Mouse (Mus musculus): ENCODE results near the gene Elovl7. TPM values are rescaled to one million over a fixed set of nuclear protein-coding genes. Genes with fewer than 3 reads are reported as not detected.

Elovl7 gene
- 0.45 TPM for polyA plus RNA-seq (2017; shearing (Covaris generic))

DNA sequence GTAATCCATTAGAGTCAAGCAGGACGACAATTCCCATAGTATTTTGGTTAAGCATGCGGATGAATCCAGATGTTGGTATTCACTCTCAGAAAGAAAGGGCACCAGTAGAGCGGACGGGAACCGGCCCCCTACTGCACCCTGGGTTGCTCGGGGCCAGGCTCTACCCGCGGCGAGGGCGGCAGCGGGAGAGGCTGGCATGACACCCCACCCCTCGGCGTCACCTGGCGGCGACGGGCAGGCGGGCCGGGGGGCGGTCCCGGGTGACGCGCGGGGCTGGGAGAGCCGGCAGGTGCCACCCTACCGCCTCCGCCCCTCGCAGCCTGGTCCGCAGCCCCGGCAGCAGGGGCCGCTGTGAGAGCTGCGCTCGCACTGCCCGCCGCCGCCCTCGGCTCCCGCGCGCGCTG is at the start of gene Elovl7:
TSS of gene Elovl7 (plus strand) at position 324 of the 404 bp plus-strand sequence.

DNA sequence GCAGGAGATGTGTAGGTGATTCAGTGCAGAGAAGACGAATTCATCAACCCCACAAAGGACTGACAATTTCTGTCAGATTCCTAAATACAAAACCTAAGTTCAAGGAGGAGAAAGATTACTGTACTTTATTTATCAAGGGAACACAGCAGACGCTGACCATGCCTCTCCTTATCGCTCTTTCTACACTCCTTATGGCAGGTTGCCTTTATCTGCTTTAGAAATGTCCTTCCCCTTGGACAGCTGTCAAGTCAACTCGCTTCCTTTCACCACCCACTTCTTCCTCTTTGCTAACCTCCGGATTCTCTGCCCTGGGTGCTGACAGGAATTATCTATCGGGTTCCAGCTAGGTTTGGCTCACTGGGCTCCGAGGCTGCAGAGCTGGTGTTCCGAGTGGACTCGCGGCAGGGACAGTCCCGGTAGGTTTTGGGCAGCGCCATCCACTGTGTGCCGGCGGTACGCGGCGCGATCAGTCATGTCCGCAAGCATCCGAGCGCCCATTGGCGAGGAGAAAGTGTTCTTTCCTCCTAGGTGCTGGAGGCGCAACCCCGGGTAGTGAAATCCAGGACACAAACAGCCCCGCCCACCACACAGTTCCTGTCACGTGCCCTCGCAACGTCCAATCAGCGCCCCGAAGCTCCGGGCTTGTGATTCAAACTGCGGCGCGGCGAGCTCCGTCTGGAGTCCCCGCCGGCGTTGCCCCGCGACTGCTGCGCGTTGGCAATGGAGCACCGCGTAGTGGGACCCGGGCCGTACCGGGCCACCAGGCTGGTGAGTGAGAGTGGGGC is 101.7 kb downstream of the Elovl7 start, which contains the start of gene Depdc1b:
TSS of gene Depdc1b (plus strand) at position 631 of the 785 bp plus-strand sequence.

Other genes starting within 250 kb of the Elovl7 start
- 66.7 TPM for gene Smim15, start 170.0 kb upstream of the Elovl7 start, polyA plus RNA-seq (2017; shearing (Covaris generic))
- 22.6 TPM for gene Ndufaf2, start 55.8 kb upstream of the Elovl7 start, polyA plus RNA-seq (2017; shearing (Covaris generic))
- gene Ercc8, start 55.7 kb upstream of the Elovl7 start, polyA plus RNA-seq (2017; shearing (Covaris generic)): 16.4 TPM
- 3.5 TPM for gene Depdc1b, start 101.9 kb downstream of the Elovl7 start, polyA plus RNA-seq (2017; shearing (Covaris generic))
- 4.2 TPM for gene Pde4d, start 235.5 kb downstream of the Elovl7 start, polyA plus RNA-seq (2017; shearing (Covaris generic))

Measured in inflammation-experienced regulatory T-cells, adult 16 weeks (primary cell).